Mouse (Mus musculus) B cell, adult (primary cell): ENCODE results near the gene Gm3138. TPM values are rescaled to one million over a fixed set of nuclear protein-coding genes. Genes with fewer than 3 reads are reported as not detected.

Experiments used
- total RNA-seq: library from RNA; stranded (reverse); gene quantifications from 4 replicates; pipeline ENCODE4 v1.2.4, GENCODE M21; 2023; ENCODE audit not compliant: inconsistent age

Gm3138 gene
- not detected in 4 replicates for total RNA-seq

DNA sequence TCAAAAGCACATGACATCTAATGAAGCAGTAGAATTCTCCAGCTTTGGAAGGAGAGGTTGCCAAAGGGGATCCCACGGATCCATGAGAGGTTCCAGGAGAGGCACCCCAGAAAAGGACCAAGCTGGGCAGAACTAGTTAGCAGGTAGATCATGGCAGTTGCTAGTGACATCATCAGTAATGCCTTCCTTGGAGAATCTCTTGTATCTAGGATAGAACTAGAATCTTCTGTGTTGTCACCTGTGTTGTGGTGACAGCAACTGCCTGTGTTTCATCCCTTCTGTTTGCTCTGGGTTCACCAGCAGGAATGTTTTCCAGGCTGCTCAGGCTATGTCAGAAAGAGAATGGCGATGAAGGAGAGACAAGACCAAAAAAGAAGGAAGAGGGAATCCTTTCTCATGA is at the start of gene Gm3138:
Gene Gm3138 (plus strand): TSS at position 301 of the 400 bp plus-strand sequence.

Other genes starting within 250 kb of the Gm3138 start
- not detected in 4 replicates for gene Gm5796, start 225.7 kb upstream of the Gm3138 start, total RNA-seq
- gene Gm3115, start 165.5 kb upstream of the Gm3138 start, total RNA-seq = not detected in 4 replicates
- not detected in 4 replicates for gene Gm8108, start 139.1 kb upstream of the Gm3138 start, total RNA-seq
- not detected in 4 replicates for gene Gm3127, start 84.6 kb upstream of the Gm3138 start, total RNA-seq
- gene Gm2974, start 67.1 kb upstream of the Gm3138 start, total RNA-seq = not detected in 4 replicates
- not detected in 4 replicates for gene Gm3149, start 67.7 kb downstream of the Gm3138 start, total RNA-seq
- gene 2610042L04Rik, start 85.1 kb downstream of the Gm3138 start, total RNA-seq = not detected in 4 replicates
- gene Gm3159, start 147.9 kb downstream of the Gm3138 start, total RNA-seq = not detected in 4 replicates
- gene Gm3164, start 165.8 kb downstream of the Gm3138 start, total RNA-seq = not detected in 4 replicates
- gene Gm3173, start 181.4 kb downstream of the Gm3138 start, total RNA-seq = not detected in 4 replicates
- not detected in 4 replicates for gene Gm3182, start 232.1 kb downstream of the Gm3138 start, total RNA-seq